Mouse (Mus musculus): ENCODE results near the gene Vezt.

Gene Vezt

GRCm38 (mm10) chr10:94037196-94037595, 1.6 kb upstream of the Vezt start:
- peak; percentile 9 for DNase-seq

GRCm38 (mm10) chr10:94036375-94036758, 750 bp upstream of the Vezt start:
- DNase-seq: no peak

- peak; percentile 65 for DNase-seq
These were observed 550 bp downstream of the Vezt start for GRCm38 (mm10) chr10:94034876-94035657.

- no peak for DNase-seq
These were observed 4.5 kb downstream of the Vezt start for GRCm38 (mm10) chr10:94031164-94031563.

- DNase-seq: no peak
These were observed 7.1 kb downstream of the Vezt start for GRCm38 (mm10) chr10:94028493-94028892.

GRCm38 (mm10) chr10:94025079-94025478, 10.5 kb downstream of the Vezt start:
- DNase-seq: no peak

- peak; percentile 9 for DNase-seq
These were observed 14.6 kb downstream of the Vezt start for GRCm38 (mm10) chr10:94021059-94021458.

GRCm38 (mm10) chr10:94020587-94020986, 15.0 kb downstream of the Vezt start:
- peak; percentile 39 for DNase-seq

GRCm38 (mm10) chr10:94017455-94017854, 18.2 kb downstream of the Vezt start:
- no peak for DNase-seq

GRCm38 (mm10) chr10:94014200-94014599, 21.4 kb downstream of the Vezt start:
- DNase-seq: peak; percentile 28

- DNase-seq: peak; percentile 68
These were observed 22.4 kb downstream of the Vezt start for GRCm38 (mm10) chr10:94013196-94013595.

GRCm38 (mm10) chr10:94011024-94011423, 24.6 kb downstream of the Vezt start:
- no peak for DNase-seq

GRCm38 (mm10) chr10:94009991-94010679, 25.5 kb downstream of the Vezt start:
- no peak for DNase-seq

GRCm38 (mm10) chr10:94008356-94008755, 27.3 kb downstream of the Vezt start:
- DNase-seq: no peak

- peak; percentile 48 for DNase-seq
These were observed 35.4 kb downstream of the Vezt start for GRCm38 (mm10) chr10:94000223-94000622.

GRCm38 (mm10) chr10:93999357-93999756, 36.3 kb downstream of the Vezt start:
- peak; percentile 26 for DNase-seq

- DNase-seq: no peak
These were observed 40.5 kb downstream of the Vezt start for GRCm38 (mm10) chr10:93995100-93995499.

GRCm38 (mm10) chr10:93994136-93994535, 41.5 kb downstream of the Vezt start:
- DNase-seq: no peak

- DNase-seq: no peak
These were observed 50.3 kb downstream of the Vezt start for GRCm38 (mm10) chr10:93985357-93985756.

- DNase-seq: peak; percentile 2
These were observed 66.3 kb downstream of the Vezt start for GRCm38 (mm10) chr10:93969306-93969705.

GRCm38 (mm10) chr10:93967486-93967885, 68.1 kb downstream of the Vezt start:
- no peak for DNase-seq

- DNase-seq: no peak
These were observed 81.6 kb downstream of the Vezt start for GRCm38 (mm10) chr10:93954023-93954422.

- no peak for DNase-seq
These were observed 82.1 kb downstream of the Vezt start for GRCm38 (mm10) chr10:93953504-93953903.

- DNase-seq: no peak
These were observed 84.6 kb downstream of the Vezt start for GRCm38 (mm10) chr10:93950991-93951390.

All from kidney, adult 9 months (tissue).